Mouse (Mus musculus) kidney, adult 2 months (tissue): ENCODE results near the gene Gm9903.

Experiments used
- CTCF ChIP-seq: fragments of 200-500 bp; conservative IDR thresholded peaks from 2 replicates; pipeline ENCODE4 v1.5.1; 2011; ENCODE audit warnings: low read depth, mild to moderate bottlenecking, control low read depth, low read length, moderate library complexity, mixed read lengths; ENCODE audit not compliant: insufficient read depth, insufficient read length
- POLR2A ChIP-seq: fragments of 200-500 bp; IDR thresholded peaks from one replicate; pipeline ENCODE4 v1.6.1; 2011; ENCODE audit warnings: low read depth, low read length, control low read depth

DNA sequence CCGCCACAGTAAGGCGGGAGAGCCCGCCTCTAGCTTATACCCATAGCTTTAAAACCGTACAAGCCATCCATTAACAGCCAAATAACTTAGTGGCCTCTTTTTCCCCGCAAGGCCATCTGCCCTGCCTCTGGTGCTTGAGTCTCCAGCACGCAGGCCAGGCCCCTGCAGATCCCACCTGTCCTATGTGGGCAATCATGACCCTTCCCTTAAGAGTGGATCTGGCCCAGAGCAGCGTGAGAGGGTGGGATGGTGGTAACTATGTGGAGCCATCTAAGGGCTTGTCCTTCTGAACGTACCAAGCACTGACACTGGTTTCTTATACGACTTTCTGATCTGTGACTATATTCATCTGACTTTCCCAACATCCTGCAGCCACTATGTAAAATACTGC is 23.1 kb downstream of the Gm9903 start:
- TF ChIP-seq CTCF, result no peak
- TF ChIP-seq POLR2A, result no peak
